7 mouse cellular contexts compared by ENCODE assay signal in the genomic region with DNA sequence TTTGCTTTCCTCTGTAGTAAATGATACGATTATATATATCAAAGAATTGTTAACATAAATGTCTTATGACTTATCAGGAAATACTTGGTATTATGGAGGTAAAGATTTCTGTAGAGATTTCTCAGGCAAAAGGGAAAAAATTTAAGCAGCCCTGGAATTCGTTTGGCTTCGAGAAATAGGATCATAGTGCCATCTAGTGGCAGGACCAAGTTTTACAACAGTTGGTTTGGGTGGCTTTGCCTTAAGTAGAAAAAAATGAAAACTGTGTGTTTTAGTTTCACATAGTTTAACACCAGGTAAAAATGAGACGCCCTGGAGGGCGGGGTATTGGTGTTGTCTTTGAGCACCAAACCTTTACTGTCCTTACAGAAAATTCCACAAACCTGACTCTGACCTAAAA. TPM values are rescaled to one million over a fixed set of nuclear protein-coding genes. Genes with fewer than 3 reads are reported as not detected.
A peak's percentile ranks its signal among the peaks of the same experiment; 100 is the strongest.
DNase-seq lines count a peak whose midpoint lies in the region; ATAC-seq lines count a peak whose summit lies in the region.

No protein-coding gene starts in this region.

- H3K9me3 ChIP-seq in midbrain, embryonic 11.5 days (ENCODE audit: control insufficient read depth, low read length): no peaks in the 10 kb centered on the region
- H3K9me3 ChIP-seq in midbrain, embryonic 13.5 days: no peaks in the 10 kb centered on the region
- no peaks in the 10 kb centered on the region for H3K9me3 ChIP-seq in heart, embryonic 16.5 days (replicated peaks; ENCODE audit: control insufficient read depth, low read length)

- H3K9ac ChIP-seq in midbrain, embryonic 11.5 days (ENCODE audit: low read length): no peak overlapping the region
- no peak overlapping the region for H3K9ac ChIP-seq in midbrain, embryonic 13.5 days (replicated peaks)
- H3K9ac ChIP-seq in heart, embryonic 16.5 days (ENCODE audit: low read length): no peak overlapping the region

- peak; percentile 99 for DNase-seq in midbrain, embryonic 11.5 days (ENCODE audit: low spot score, missing footprints)
- DNase-seq in R1 (ENCODE audit: low read depth, low spot score): peak; percentile 76
- peak; percentile 55 to 77 for DNase-seq in cerebellum, postnatal 36 days
- DNase-seq in left cerebral cortex, postnatal 4 days: peak; percentile 58
- DNase-seq in right cerebral cortex, adult 18-20 months: peak; percentile 59

- H3K4me3 ChIP-seq in midbrain, embryonic 11.5 days (ENCODE audit: low read depth, low read length): no peak overlapping the region
- no peak overlapping the region for H3K4me3 ChIP-seq in midbrain, embryonic 13.5 days (replicated peaks)
- no peak overlapping the region for H3K4me3 ChIP-seq in heart, embryonic 16.5 days (ENCODE audit: low read length)

- intact Hi-C loops in left cerebral cortex, postnatal 4 days (cut with DNase I): loop anchor here (10.0 kb wide), 1 partner anchor 958 kb away; a partner anchor contains a TSS

- H3K4me2 ChIP-seq in midbrain, embryonic 11.5 days: no peak overlapping the region
- H3K4me2 ChIP-seq in midbrain, embryonic 13.5 days (replicated peaks): no peak overlapping the region
- H3K4me2 ChIP-seq in heart, embryonic 16.5 days (ENCODE audit: low read depth, low read length): peak overlapping the region; percentile 33; the same call in 1 of the 2 replicates

- H3K27ac ChIP-seq in midbrain, embryonic 11.5 days (ENCODE audit: low read depth, low read length): no peak overlapping the region
- H3K27ac ChIP-seq in midbrain, embryonic 13.5 days: no peak overlapping the region
- no peak overlapping the region for H3K27ac ChIP-seq in heart, embryonic 16.5 days (ENCODE audit: low read length)

- H3K36me3 ChIP-seq in midbrain, embryonic 11.5 days (ENCODE audit: control insufficient read depth, insufficient read depth, low read length): no peaks in the 10 kb centered on the region
- no peaks in the 10 kb centered on the region for H3K36me3 ChIP-seq in midbrain, embryonic 13.5 days
- no peaks in the 10 kb centered on the region for H3K36me3 ChIP-seq in heart, embryonic 16.5 days (ENCODE audit: control insufficient read depth, insufficient read depth)

- WGBS in midbrain, embryonic 11.5 days: 6% methylated on average over 5 of the region's 5 CpGs
- 7% methylated on average over 5 of the region's 5 CpGs for WGBS in midbrain, embryonic 13.5 days
- WGBS in heart, embryonic 16.5 days: 5% methylated on average over 5 of the region's 5 CpGs

- ATAC-seq in midbrain, embryonic 11.5 days (ENCODE audit: low FRiP score): no peak
- no peak for ATAC-seq in midbrain, embryonic 13.5 days
- ATAC-seq in heart, embryonic 16.5 days (replicated peaks; ENCODE audit: extremely low read depth, insufficient read depth, low FRiP score): no peak

- H3K4me1 ChIP-seq in midbrain, embryonic 11.5 days (ENCODE audit: control insufficient read depth, insufficient read depth, low read length): no peaks in the 10 kb centered on the region
- 0 out of 2 replicates have a peak, but pooled peaks cover 7% of the 10 kb centered on the region for H3K4me1 ChIP-seq in midbrain, embryonic 13.5 days (replicated peaks)
- peaks cover 8% of the 10 kb centered on the region; the same call in 1 of the 2 replicates for H3K4me1 ChIP-seq in heart, embryonic 16.5 days (ENCODE audit: control insufficient read depth, insufficient read depth, low read length)

- no peaks in the 10 kb centered on the region for H3K27me3 ChIP-seq in midbrain, embryonic 11.5 days (ENCODE audit: control insufficient read depth, insufficient read depth, low read length)
- H3K27me3 ChIP-seq in midbrain, embryonic 13.5 days: 0 out of 2 replicates have a peak, but pooled peaks cover 4% of the 10 kb centered on the region
- no peaks in the 10 kb centered on the region for H3K27me3 ChIP-seq in heart, embryonic 16.5 days (ENCODE audit: control insufficient read depth, insufficient read depth, low read length)

RNA-seq across cellular contexts. Expression of a gene that starts 22.2 kb away (rescaled TPM):
- polyA plus RNA-seq in midbrain, embryonic 11.5 days (2014; fragmentation: Nextera tagmentation; extraction: Ambion mirVana): not detected in 2 replicates
- 0.09 and 0.28 TPM in 2 replicates for polyA plus RNA-seq in midbrain, embryonic 13.5 days (2015; fragmentation: Nextera tagmentation; extraction: Ambion mirVana)
- 0.13 and 0.36 TPM in 2 replicates for polyA plus RNA-seq in heart, embryonic 16.5 days (2015; fragmentation: Nextera tagmentation; extraction: Ambion mirVana)
- under 1 TPM; 0.46 to 0.54 TPM for total RNA-seq in left cerebral cortex, postnatal 4 days (2021)

RNA-seq across cellular contexts. Expression of a gene that starts 50.6 kb away (rescaled TPM):
- 242 and 263 TPM in 2 replicates for polyA plus RNA-seq in midbrain, embryonic 11.5 days (2014; fragmentation: Nextera tagmentation; extraction: Ambion mirVana)
- polyA plus RNA-seq in midbrain, embryonic 13.5 days (2015; fragmentation: Nextera tagmentation; extraction: Ambion mirVana): 244 and 247 TPM in 2 replicates
- 153 and 163 TPM in 2 replicates for polyA plus RNA-seq in heart, embryonic 16.5 days (2015; fragmentation: Nextera tagmentation; extraction: Ambion mirVana)
- 100 to 1,000 TPM; 167 to 168 TPM for total RNA-seq in left cerebral cortex, postnatal 4 days (2021)
